Mouse (Mus musculus) spleen, embryonic (tissue): ENCODE measurements at regions not wholly inside any gene's neighbourhood (a gene's known extent, or its start where the extent isn't known, plus 50 kb on each side); places are given as distances from the start of the nearest gene placed in this dataset.

Experiments used
- CTCF ChIA-PET: fragments of 350-600 bp; sonication (Branson Sonifier 250); formaldehyde crosslinking; loops from one replicate; lab custom pipeline; 2022; lab: Charles Lee

DNA sequence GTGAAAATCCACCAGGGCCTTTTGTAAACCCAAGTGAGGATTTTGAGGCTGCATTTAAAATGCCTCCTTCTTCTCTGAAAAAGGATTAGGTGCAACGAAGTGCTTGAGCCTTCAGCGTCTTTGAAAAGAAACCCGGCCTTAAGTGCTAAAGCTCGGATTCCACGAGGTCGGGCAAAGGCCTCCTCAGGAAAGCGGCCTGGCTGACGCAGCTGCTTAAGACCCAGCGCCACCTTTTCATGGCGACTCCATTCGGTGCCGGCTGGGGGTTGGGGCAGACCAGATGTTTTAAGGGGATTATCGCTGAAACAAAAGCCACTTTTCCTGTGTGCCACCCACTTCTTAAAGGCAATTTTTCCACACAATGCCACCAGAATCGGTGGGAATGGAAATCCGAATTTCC is 61.6 kb upstream of the 4932438H23Rik start:
- CTCF ChIA-PET, result no interaction called here

DNA sequence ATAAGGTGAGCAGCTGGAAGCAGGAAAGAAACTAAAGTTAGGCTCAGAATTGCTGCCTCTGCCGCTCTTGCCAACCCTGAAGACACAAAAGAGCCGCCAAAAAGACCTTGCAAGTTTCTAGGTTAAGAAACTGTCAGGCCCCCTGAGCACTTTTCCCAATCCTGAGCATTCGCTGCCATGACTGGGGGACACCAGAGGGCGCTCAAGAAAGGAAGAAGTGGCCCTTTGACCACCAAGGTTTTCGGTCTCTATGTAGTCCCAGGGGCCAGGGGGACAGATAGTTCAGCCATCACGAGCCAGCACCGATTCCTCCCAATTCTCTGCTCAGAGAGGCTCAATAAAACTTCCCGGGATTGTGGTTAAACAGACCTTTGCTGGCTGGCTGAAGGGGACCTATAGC is 64.6 kb upstream of the Olig2 start:
- CTCF ChIA-PET, result no interaction called here

DNA sequence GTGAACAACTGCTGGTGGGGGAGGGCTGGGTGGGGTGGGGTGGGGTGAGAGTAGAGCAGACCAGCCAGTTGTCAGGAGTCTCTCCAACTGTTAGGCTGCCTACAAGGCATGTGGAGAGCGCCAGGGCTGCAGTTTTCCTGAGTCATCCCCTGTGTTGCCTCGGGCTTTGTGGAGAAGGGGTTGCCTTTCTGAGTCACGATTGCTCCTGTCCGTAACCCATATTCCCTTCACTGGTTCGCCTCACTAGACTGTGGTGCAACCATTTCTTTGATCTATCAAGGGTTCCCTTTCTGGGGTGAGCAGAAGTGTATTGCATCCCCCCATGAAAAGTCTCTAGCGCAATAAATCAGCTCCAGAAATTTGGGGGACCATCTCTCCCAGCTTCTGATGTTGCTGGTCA is 63.6 kb upstream of the Olig2 start:
- CTCF ChIA-PET, result no interaction called here

DNA sequence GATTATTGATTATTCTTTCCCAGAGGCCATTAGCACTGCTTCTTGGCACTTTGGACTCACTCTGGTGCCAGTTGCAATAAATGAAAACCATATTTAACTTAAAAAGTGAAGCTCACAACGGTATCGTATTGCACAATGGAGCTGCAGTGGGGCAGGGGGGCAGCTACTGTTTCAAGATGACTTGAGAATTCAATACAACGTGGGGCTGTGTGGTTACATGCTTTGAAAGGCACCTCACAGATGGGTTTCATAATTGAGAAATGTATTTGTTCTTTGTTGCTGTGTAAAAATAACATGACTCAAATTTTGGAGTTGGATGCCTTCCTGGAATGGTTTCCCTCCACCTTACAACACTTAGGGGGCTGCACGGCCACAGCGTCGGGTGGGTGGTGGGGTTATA is 62.9 kb upstream of the Olig2 start:
- CTCF ChIA-PET, result no interaction called here

DNA sequence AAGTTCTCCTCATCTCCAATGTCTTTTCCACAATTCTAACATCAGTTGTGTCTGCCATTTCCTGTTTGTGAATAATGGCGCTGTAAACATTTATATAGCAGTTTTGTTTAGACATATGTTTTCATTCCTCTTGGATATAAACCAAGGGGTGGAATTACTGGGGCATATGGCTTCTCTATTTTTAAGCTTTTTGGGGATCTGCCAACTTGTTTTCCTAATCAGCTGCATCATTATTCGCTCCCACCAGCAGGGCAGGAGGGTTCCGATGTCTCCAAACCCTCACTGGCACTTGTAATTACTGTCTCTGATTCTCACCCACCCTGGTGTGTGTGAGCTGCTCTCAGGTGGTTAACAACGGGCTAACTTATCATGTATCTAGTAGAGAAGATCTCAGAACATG is 59.4 kb upstream of the Olig2 start:
- CTCF ChIA-PET, result no interaction called here

DNA sequence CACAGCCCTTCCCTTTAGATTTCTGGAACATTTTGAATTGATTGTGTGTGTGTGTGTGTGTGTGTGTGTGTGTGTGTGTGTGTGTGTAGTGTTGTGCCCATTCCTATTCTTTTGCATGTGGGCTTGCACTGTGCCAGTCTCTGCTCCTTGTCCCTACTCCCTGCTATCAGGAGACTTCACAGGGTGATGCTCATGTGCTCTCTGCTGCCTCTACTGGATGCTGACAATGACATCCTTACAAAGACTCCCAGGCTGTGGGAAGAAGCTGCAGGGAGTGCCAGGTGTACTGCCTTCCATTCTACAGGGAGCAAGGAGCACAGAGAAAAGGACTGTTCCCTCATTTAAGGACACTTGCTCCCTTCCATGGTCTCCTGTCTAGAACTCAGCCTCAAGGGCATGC is 58.4 kb upstream of the Olig2 start:
- CTCF ChIA-PET, result no interaction called here

DNA sequence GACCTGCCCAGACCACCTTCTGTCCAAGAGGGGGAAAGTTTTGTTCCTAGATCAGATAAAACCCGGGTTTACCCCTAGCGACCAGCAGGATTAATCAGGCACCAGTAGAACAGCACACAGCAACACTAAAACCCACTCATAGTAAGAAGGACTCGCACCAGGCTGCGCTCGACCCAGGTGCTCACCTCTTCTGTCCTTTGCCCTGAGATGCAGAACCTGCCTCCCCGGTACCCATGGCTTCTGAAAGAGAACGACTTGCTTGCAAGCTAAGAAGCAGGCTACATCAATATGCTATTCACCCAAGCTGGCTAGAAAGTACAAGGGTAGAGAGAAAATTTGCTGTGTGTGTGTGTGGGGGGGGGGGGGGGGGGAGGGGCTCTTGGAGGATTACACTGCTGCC is 56.9 kb upstream of the Olig2 start:
- CTCF ChIA-PET, result no interaction called here

DNA sequence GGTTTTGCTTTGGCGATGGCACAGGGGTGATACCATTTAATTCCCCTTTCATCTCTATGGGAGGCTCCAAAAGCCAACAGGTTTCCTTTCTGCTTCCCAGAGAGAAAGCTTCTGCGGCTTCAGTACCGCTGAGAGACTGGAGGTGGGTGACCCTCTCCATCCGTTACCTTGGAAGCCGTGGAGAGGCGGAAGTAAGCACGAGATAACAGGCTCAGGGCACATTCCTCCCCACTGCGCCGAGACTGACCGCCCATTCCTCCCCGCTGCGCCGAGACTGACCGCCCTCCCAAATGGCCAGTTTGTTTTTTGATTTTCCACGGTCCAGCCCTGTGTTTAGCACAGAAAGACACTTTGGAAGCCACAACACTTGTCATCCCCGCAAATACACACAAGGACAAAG is 55.4 kb upstream of the Olig2 start:
- CTCF ChIA-PET, result no interaction called here

DNA sequence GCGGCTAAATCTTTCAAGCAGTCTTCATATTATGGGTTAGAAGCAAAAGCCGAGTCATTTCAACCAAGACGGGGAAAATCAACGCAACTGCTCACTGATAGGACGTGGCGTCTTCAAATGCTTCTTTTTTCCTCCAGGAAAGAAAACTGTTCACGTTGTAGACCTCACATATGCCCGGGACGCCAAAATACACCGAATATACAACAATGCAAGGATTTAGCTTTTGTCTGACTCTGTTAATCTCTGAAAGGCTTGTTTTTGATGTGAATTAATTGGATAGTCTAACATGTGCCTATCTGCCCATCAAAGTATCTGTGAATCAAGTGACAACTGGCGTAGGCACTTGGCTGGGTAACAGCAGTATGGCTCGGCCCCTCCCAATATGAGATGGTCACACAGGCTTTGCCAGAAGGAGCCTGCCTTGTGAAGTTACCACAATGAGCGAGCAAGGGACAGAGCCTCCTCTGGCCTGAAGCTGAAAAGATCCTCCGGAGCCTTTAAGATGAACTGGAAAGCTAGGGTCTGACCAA is 53.3 kb upstream of the Olig2 start:
- CTCF ChIA-PET, result no interaction called here

DNA sequence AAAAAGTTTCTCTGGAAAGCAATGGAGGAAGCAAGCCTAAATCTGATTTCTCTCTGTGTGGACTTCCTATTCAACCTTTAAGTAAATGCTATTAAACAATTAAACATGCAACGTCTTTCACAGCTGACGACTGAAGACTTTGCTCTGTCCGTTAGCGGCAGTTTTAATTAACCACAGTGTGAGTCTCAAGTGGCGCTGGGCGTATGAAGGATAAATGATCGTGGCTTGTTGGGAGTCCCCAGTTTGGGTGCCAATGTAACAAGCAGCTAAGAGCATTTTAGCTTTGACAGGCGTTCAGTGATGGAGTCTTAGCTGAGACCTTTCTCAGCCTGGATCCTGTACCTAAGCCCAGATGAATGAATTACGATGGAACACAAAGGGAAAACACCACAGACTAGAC is 52.7 kb upstream of the Olig2 start:
- CTCF ChIA-PET, result no interaction called here

DNA sequence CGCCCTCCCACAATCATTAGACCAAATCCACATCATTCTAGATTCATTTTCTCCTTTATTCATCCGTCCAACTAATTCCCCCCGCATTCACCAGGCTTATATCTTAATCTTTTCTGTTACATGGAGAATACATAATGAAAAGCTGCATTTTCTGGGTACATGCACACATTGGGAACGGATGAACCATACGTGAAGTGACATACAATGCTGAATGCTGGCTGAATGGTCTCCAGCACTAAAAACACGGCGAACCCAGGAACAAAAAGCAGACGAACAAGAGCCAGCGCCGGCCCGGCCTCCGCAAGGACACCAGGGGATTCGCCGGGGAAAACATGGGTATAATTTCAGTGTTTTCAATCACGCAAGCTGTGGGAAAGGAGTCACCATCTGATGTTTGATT is 52.0 kb upstream of the Olig2 start:
- CTCF ChIA-PET, result interaction anchor here (0.7 kb wide), 1 partner anchor 207 kb away, joined by 11 read pairs; no protein-coding TSS in a partner anchor

DNA sequence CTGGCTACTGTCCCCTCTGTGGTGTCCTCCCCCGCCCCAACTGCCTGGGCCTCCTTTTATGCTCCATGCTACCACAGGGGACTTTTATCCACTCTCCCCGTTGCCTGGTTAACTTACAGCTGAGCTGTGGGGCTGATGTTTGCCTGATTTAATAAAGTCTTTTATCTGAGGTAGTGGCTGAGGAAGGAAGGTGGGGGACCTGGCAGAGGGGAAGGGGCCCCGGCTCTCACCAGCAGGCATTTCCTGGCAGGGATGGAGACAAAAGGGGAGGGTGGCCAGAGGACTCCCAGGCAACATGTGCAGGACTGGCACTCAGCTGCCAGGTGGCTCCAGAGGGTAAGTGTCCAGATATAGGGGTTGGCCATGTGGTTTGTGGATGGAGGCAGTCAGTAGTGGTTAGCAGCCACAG is 51.4 kb upstream of the Olig2 start:
- CTCF ChIA-PET, result no interaction called here

DNA sequence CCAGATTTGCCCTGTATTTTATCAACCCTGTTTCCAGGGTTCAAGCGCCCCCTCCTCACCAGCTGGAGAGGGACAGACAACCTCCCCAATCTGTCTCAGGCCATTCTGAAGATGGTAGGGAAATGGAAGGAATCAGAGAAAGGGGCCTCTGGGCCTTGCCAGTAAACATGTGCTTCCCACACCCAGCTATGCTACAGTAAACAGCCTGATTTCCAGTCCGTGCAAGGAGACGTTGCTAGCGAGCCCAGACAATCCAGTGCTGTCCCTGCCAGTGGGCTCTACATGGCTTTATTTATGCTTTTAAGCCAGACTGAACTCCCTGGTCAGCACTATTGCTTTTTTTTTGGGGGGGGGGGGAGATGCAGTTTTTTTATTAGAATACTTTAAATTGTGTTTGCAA is 50.9 kb upstream of the Olig2 start:
- CTCF ChIA-PET, result no interaction called here
